Mouse (Mus musculus): ENCODE results near the gene Cacna1e. TPM values are rescaled to one million over a fixed set of nuclear protein-coding genes. Genes with fewer than 3 reads are reported as not detected.

Cacna1e gene
- polyA plus RNA-seq, 1 experiment from 2014 or later = 3.7 TPM

GRCm38 (mm10) chr1:154774468-154774867 lies 109.8 kb downstream of the Cacna1e start:
- Histone ChIP-seq H3K4me1 (peaks cover 8% of the 10 kb centered on the region), H3K4me3 (no peak overlapping the region), H3K4me2 (replicated peaks) (no peak overlapping the region), H3K9ac (replicated peaks) (no peak overlapping the region), H3K27me3 (no peaks in the 10 kb centered on the region), H3K9me3 (no peaks in the 10 kb centered on the region), H3K27ac (replicated peaks) (no peak overlapping the region), H3K36me3 (no peaks in the 10 kb centered on the region)
- WGBS = 91% methylated on average over 3 of the region's 3 CpGs
- ATAC-seq (ENCODE audit: low FRiP score, low read depth) = no peak

- no peak overlapping the region for H3K4me2 ChIP-seq (replicated peaks)
- H3K27ac ChIP-seq (replicated peaks) = no peak overlapping the region
- ATAC-seq (ENCODE audit: low FRiP score, low read depth) = no peak
- peaks cover 8% of the 10 kb centered on the region for H3K4me1 ChIP-seq
- H3K9ac ChIP-seq (replicated peaks) = no peak overlapping the region
- H3K36me3 ChIP-seq = no peaks in the 10 kb centered on the region
- no peak overlapping the region for H3K4me3 ChIP-seq
- no peaks in the 10 kb centered on the region for H3K27me3 ChIP-seq
- H3K9me3 ChIP-seq = no peaks in the 10 kb centered on the region
Observed at GRCm38 (mm10) chr1:154771111-154771510, 113.2 kb downstream of the Cacna1e start.

GRCm38 (mm10) chr1:154770542-154770941 lies 113.8 kb downstream of the Cacna1e start:
- WGBS = 35% methylated on average over 3 of the region's 3 CpGs
- no peak overlapping the region for H3K4me2 ChIP-seq (replicated peaks)
- no peak overlapping the region for H3K4me3 ChIP-seq
- H3K9me3 ChIP-seq = no peaks in the 10 kb centered on the region
- no peaks in the 10 kb centered on the region for H3K27me3 ChIP-seq
- no peak overlapping the region for H3K9ac ChIP-seq (replicated peaks)
- ATAC-seq (ENCODE audit: low FRiP score, low read depth) = no peak
- no peak overlapping the region for H3K27ac ChIP-seq (replicated peaks)
- no peaks in the 10 kb centered on the region for H3K36me3 ChIP-seq
- peaks cover 8% of the 10 kb centered on the region for H3K4me1 ChIP-seq

GRCm38 (mm10) chr1:154763132-154763531 lies 121.2 kb downstream of the Cacna1e start:
- no peak overlapping the region for H3K4me3 ChIP-seq
- H3K9me3 ChIP-seq = no peaks in the 10 kb centered on the region
- no peaks in the 10 kb centered on the region for H3K27me3 ChIP-seq
- no peak for ATAC-seq (ENCODE audit: low FRiP score, low read depth)
- 87% methylated on average over 4 of the region's 4 CpGs for WGBS
- H3K27ac ChIP-seq (replicated peaks) = no peak overlapping the region
- no peaks in the 10 kb centered on the region for H3K36me3 ChIP-seq
- H3K9ac ChIP-seq (replicated peaks) = no peak overlapping the region
- no peaks in the 10 kb centered on the region for H3K4me1 ChIP-seq
- no peak overlapping the region for H3K4me2 ChIP-seq (replicated peaks)

- no peak overlapping the region for H3K27ac ChIP-seq (replicated peaks)
- no peaks in the 10 kb centered on the region for H3K27me3 ChIP-seq
- no peak overlapping the region for H3K9ac ChIP-seq (replicated peaks)
- no peaks in the 10 kb centered on the region for H3K4me1 ChIP-seq
- WGBS = 82% methylated on average over 2 of the region's 2 CpGs
- H3K4me3 ChIP-seq = no peak overlapping the region
- no peak overlapping the region for H3K4me2 ChIP-seq (replicated peaks)
- H3K9me3 ChIP-seq = no peaks in the 10 kb centered on the region
- H3K36me3 ChIP-seq = no peaks in the 10 kb centered on the region
- no peak for ATAC-seq (ENCODE audit: low FRiP score, low read depth)
Observed at GRCm38 (mm10) chr1:154752081-154752480, 132.2 kb downstream of the Cacna1e start.

- no peak overlapping the region for H3K4me2 ChIP-seq (replicated peaks)
- no peaks in the 10 kb centered on the region for H3K27me3 ChIP-seq
- WGBS = 87% methylated on average over 3 of the region's 3 CpGs
- H3K36me3 ChIP-seq = no peaks in the 10 kb centered on the region
- H3K4me3 ChIP-seq = no peak overlapping the region
- H3K9me3 ChIP-seq = no peaks in the 10 kb centered on the region
- ATAC-seq (ENCODE audit: low FRiP score, low read depth) = no peak
- H3K4me1 ChIP-seq = no peaks in the 10 kb centered on the region
- H3K9ac ChIP-seq (replicated peaks) = no peak overlapping the region
- no peak overlapping the region for H3K27ac ChIP-seq (replicated peaks)
Observed at GRCm38 (mm10) chr1:154748531-154748930, 135.8 kb downstream of the Cacna1e start.

- H3K9ac ChIP-seq (replicated peaks) = no peak overlapping the region
- H3K36me3 ChIP-seq = no peaks in the 10 kb centered on the region
- no peaks in the 10 kb centered on the region for H3K9me3 ChIP-seq
- H3K27ac ChIP-seq (replicated peaks) = no peak overlapping the region
- no peaks in the 10 kb centered on the region for H3K4me1 ChIP-seq
- H3K4me2 ChIP-seq (replicated peaks) = no peak overlapping the region
- no peaks in the 10 kb centered on the region for H3K27me3 ChIP-seq
- H3K4me3 ChIP-seq = no peak overlapping the region
- no peak for ATAC-seq (ENCODE audit: low FRiP score, low read depth)
- 90% methylated on average over 6 of the region's 6 CpGs for WGBS
Observed at GRCm38 (mm10) chr1:154745241-154745640, 139.1 kb downstream of the Cacna1e start.

GRCm38 (mm10) chr1:154730411-154730961 lies 153.8 kb downstream of the Cacna1e start:
- H3K27me3 ChIP-seq = peaks cover 42% of the 10 kb centered on the region
- H3K4me1 ChIP-seq = peaks cover 14% of the 10 kb centered on the region
- ATAC-seq (ENCODE audit: low FRiP score, low read depth) = no peak
- no peaks in the 10 kb centered on the region for H3K9me3 ChIP-seq
- no peak overlapping the region for H3K4me3 ChIP-seq
- no peak overlapping the region for H3K9ac ChIP-seq (replicated peaks)
- WGBS = 75% methylated on average over 7 of the region's 7 CpGs
- H3K36me3 ChIP-seq = no peaks in the 10 kb centered on the region
- no peak overlapping the region for H3K27ac ChIP-seq (replicated peaks)
- H3K4me2 ChIP-seq (replicated peaks) = no peak overlapping the region

GRCm38 (mm10) chr1:154729269-154729980 lies 154.9 kb downstream of the Cacna1e start:
- no peaks in the 10 kb centered on the region for H3K9me3 ChIP-seq
- 59% methylated on average over 6 of the region's 6 CpGs for WGBS
- no peak for ATAC-seq (ENCODE audit: low FRiP score, low read depth)
- no peak overlapping the region for H3K4me2 ChIP-seq (replicated peaks)
- H3K36me3 ChIP-seq = no peaks in the 10 kb centered on the region
- peaks cover 19% of the 10 kb centered on the region for H3K4me1 ChIP-seq
- peaks cover 53% of the 10 kb centered on the region for H3K27me3 ChIP-seq
- no peak overlapping the region for H3K4me3 ChIP-seq
- H3K9ac ChIP-seq (replicated peaks) = no peak overlapping the region
- no peak overlapping the region for H3K27ac ChIP-seq (replicated peaks)

GRCm38 (mm10) chr1:154728682-154729081 lies 155.6 kb downstream of the Cacna1e start:
- WGBS = 35% methylated on average over 5 of the region's 5 CpGs
- H3K9ac ChIP-seq (replicated peaks) = no peak overlapping the region

GRCm38 (mm10) chr1:154727696-154728095 lies 156.6 kb downstream of the Cacna1e start:
- no peak overlapping the region for H3K4me3 ChIP-seq
- no peaks in the 10 kb centered on the region for H3K36me3 ChIP-seq
- WGBS = 88% methylated on average over 8 of the region's 8 CpGs
- peaks cover 34% of the 10 kb centered on the region for H3K4me1 ChIP-seq
- no peaks in the 10 kb centered on the region for H3K9me3 ChIP-seq
- H3K4me2 ChIP-seq (replicated peaks) = no peak overlapping the region
- H3K27ac ChIP-seq (replicated peaks) = no peak overlapping the region
- H3K27me3 ChIP-seq = peaks cover 69% of the 10 kb centered on the region
- H3K9ac ChIP-seq (replicated peaks) = no peak overlapping the region
- ATAC-seq (ENCODE audit: low FRiP score, low read depth) = no peak

More at GRCm38 (mm10) chr1:154728682-154729081, 155.6 kb downstream of the Cacna1e start:
- no peak for ATAC-seq (ENCODE audit: low FRiP score, low read depth)
- H3K4me3 ChIP-seq = no peak overlapping the region
- H3K4me1 ChIP-seq = peaks cover 27% of the 10 kb centered on the region
- H3K4me2 ChIP-seq (replicated peaks) = no peak overlapping the region
- no peaks in the 10 kb centered on the region for H3K9me3 ChIP-seq
- peaks cover 60% of the 10 kb centered on the region for H3K27me3 ChIP-seq
- H3K36me3 ChIP-seq = no peaks in the 10 kb centered on the region
- H3K27ac ChIP-seq (replicated peaks) = no peak overlapping the region

GRCm38 (mm10) chr1:154726361-154727161 lies 157.7 kb downstream of the Cacna1e start:
- peaks cover 77% of the 10 kb centered on the region for H3K27me3 ChIP-seq
- peak overlapping the region; percentile 56 for H3K9ac ChIP-seq (replicated peaks)
- no peaks in the 10 kb centered on the region for H3K36me3 ChIP-seq
- no peak overlapping the region for H3K27ac ChIP-seq (replicated peaks)
- WGBS = under 1% methylated on average over 45 of the region's 45 CpGs
- ATAC-seq (ENCODE audit: low FRiP score, low read depth) = peak; percentile 44
- H3K9me3 ChIP-seq = no peaks in the 10 kb centered on the region
- peaks cover 34% of the 10 kb centered on the region for H3K4me1 ChIP-seq
- peak overlapping the region; percentile 88 for H3K4me2 ChIP-seq (replicated peaks)
- peak overlapping the region; percentile 53 for H3K4me3 ChIP-seq

Measured in midbrain, embryonic 12.5 days (tissue).